In genomic region chr16:76524921-76525320, GRCm38 (mm10) we compare ENCODE assay signal across 28 mouse cellular contexts.
"Had no signal": no experiment of that assay in that cellular context is flagged by ENCODE, and none has a peak within 500 bp of the region (broad histone marks: within the 10 kb centered on the region; RNA-seq: fewer than 3 reads in every experiment).

No protein-coding gene starts in this region.

- H3K27me3 ChIP-seq: heart, embryonic 13.5 days; heart, embryonic 15.5 days; hindbrain, embryonic 12.5 days; kidney, embryonic 15.5 days; limb, embryonic 12.5 days; limb, embryonic 15.5 days; liver, embryonic 12.5 days had no signal

- DNase-seq: forebrain, postnatal 0 days; gastrocnemius, adult 2 months; gastrocnemius, postnatal 10 days; gastrocnemius, postnatal 25 days; heart, postnatal 14 days; heart, postnatal 4 days; kidney, adult 11 months; kidney, adult 2 months; kidney, adult 9 months; kidney, postnatal 14 days; kidney, postnatal 36 days; layer of hippocampus, adult 9-11 months; layer of hippocampus, postnatal 36 days; left cerebral cortex, postnatal 4 days had no signal

- H3K27ac ChIP-seq: gastrocnemius, adult 2 months; heart, embryonic 10.5 days; heart, embryonic 13.5 days; heart, embryonic 15.5 days; hindbrain, embryonic 10.5 days; hindbrain, embryonic 12.5 days; hindbrain, embryonic 14.5 days; kidney, embryonic 15.5 days; kidney, postnatal 0 days; limb, embryonic 12.5 days; limb, embryonic 15.5 days; liver, embryonic 12.5 days; liver, embryonic 14.5 days had no signal

- H3K36me3 ChIP-seq: heart, embryonic 10.5 days; heart, embryonic 13.5 days; heart, embryonic 15.5 days; hindbrain, embryonic 10.5 days; hindbrain, embryonic 12.5 days; kidney, embryonic 15.5 days; limb, embryonic 12.5 days; limb, embryonic 15.5 days; liver, embryonic 12.5 days had no signal

- H3K9me3 ChIP-seq: heart, embryonic 10.5 days; heart, embryonic 13.5 days; heart, embryonic 15.5 days; hindbrain, embryonic 10.5 days; hindbrain, embryonic 12.5 days; kidney, embryonic 15.5 days; limb, embryonic 12.5 days; limb, embryonic 15.5 days; liver, embryonic 12.5 days had no signal

- H3K4me3 ChIP-seq: gastrocnemius, adult 2 months; heart, embryonic 10.5 days; heart, embryonic 13.5 days; heart, embryonic 15.5 days; hindbrain, embryonic 10.5 days; hindbrain, embryonic 12.5 days; kidney, embryonic 15.5 days; limb, embryonic 12.5 days; limb, embryonic 15.5 days; liver, embryonic 12.5 days had no signal

- H3K4me2 ChIP-seq: heart, embryonic 13.5 days; heart, embryonic 15.5 days; hindbrain, embryonic 12.5 days; hindbrain, embryonic 14.5 days; kidney, embryonic 15.5 days; limb, embryonic 12.5 days; limb, embryonic 15.5 days; liver, embryonic 12.5 days had no signal

- ATAC-seq: forebrain, postnatal 0 days; hindbrain, embryonic 16.5 days; intestine, embryonic 16.5 days; liver, embryonic 12.5 days had no signal

- H3K9ac ChIP-seq: forebrain, postnatal 0 days; heart, embryonic 13.5 days; heart, embryonic 15.5 days; hindbrain, embryonic 12.5 days; hindbrain, embryonic 14.5 days; kidney, embryonic 15.5 days; limb, embryonic 12.5 days; limb, embryonic 15.5 days; liver, embryonic 12.5 days; liver, embryonic 14.5 days had no signal

- H3K4me1 ChIP-seq: hindbrain, embryonic 10.5 days; hindbrain, embryonic 12.5 days; kidney, embryonic 15.5 days; limb, embryonic 15.5 days; liver, embryonic 12.5 days had no signal
